Mouse (Mus musculus): ENCODE measurements at regions not wholly inside any gene's neighbourhood (a gene's known extent, or its start where the extent isn't known, plus 50 kb on each side); places are given as distances from the start of the nearest gene placed in this dataset.
"Not testable (repeated sequence)": the region's sequence is repeated elsewhere in the genome, so short reads cannot be mapped to it uniquely, and the experiment has no call there.

DNA sequence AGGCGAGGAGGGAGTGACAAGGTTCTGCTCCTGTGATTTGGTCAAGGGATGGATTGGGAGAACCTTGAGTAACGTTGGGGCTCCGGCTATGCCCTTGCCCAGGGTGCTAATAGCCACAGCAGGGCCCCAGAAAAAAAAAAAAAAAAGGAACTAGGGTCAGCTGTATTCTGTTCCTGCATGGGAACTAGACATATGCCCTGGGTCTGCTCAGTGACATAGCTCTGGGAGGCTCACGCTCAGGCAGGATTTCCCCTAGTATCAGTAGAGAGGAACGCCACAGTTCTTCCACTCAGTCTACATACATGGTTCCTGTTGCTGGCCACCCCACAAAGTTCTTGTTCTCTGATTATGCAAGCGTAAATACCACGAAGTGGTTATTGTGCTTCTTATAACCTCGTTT lies 114.8 kb upstream of the Tet2 start:
- intact Hi-C loops (cut with DNase I), result no loop called here

DNA sequence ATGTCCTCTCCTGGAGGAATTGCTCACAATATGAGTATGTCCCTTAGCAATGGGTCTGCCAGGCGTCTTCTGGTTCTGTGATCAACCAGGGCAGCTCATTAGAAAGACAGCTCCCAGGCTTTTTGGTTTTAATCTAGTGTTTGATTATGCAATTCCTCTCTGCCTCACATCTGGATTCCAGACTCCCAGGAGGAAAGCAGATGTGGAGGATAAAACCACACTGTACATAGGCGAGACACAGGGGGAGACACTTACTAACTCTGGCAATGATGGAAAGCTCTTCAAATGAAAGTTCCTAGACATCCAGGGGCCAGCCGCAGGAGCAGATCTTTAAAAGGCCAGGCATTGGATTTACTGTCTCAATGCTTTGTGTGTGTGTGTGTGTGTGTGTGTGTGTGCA lies 116.4 kb upstream of the Tet2 start:
- intact Hi-C loops (cut with DNase I), result no loop called here
- no peak for DNase-seq (ENCODE audit: low spot score in 2 of 2)

More for the DNA sequence above, 114.8 kb upstream of the Tet2 start:
- DNase-seq (ENCODE audit: low spot score in 2 of 2), result no peak

- DNase-seq (ENCODE audit: low spot score in 2 of 2), result no peak
- intact Hi-C loops (cut with DNase I), result no loop called here
Measured at GRCm38 (mm10) chr3:133664914-133665313, 120.0 kb upstream of the Tet2 start.

GRCm38 (mm10) chr3:133665425-133666317 lies 120.7 kb upstream of the Tet2 start:
- DNase-seq (ENCODE audit: low spot score in 2 of 2), result no peak
- intact Hi-C loops (cut with DNase I), result no loop called here

- peak; percentile 50 to 52 for DNase-seq (ENCODE audit: low spot score in 2 of 2)
- intact Hi-C loops (cut with DNase I), result no loop called here
Measured at GRCm38 (mm10) chr3:133672742-133673447, 128.0 kb upstream of the Tet2 start.

DNA sequence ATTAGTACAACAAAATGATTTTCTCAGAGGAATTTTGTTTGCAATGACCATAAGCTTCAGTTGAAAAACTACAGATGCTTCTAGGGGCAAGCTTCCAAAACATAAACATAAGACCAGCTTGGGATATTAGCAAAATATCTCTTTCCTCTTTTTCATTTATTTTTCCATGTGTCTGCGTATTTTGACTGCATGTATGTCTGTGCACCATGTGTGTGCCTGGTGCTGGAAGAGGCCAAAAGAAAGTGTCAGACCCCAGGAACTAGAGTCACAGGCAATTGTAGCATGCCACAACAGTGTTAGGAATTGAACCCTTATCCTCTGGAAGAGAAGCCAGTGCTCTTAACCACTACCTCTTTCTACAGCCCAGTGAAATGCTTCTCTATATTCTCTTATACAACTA lies 133.0 kb upstream of the Tet2 start:
- DNase-seq (ENCODE audit: low spot score in 2 of 2), result no peak
- intact Hi-C loops (cut with DNase I), result no loop called here

DNA sequence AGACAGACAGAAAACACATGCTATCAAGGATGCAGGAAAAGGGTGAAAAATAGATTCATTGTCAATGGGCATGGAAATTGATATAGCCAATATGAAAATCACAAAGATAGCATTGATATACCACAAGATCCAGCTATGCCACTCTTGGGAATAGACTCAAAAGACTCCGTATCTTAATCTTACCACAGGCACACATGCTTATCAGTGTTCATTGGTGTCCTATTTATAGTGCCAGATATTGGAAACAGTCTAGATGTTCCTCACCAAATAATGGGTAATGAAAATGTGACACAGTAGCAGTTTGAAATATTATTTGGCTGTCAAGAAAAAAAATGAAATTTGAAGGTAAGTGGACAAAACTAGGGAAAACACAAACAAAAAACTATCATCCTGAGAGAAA lies 135.0 kb upstream of the Tet2 start:
- intact Hi-C loops (cut with DNase I), result no loop called here
- no peak for DNase-seq (ENCODE audit: low spot score in 2 of 2)

DNA sequence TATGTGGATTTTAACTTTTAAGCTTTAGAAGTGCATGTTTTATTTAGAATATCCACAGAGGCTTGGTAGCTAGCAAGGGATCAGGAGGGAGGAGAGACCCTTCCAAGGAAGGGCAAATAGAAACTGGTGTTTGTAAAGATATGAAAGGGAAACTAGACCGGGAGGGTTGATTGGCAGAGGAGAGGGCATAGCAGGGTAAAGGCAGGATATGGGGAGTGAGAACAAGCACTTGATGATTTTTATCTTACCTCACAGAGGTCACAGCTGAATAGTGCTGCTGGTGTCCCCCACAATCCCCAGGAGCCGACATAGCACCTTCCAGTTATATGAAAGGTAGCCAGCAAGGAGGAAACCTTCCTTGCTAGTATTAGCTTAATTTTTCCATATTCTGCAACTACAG lies 135.4 kb upstream of the Tet2 start:
- DNase-seq (ENCODE audit: low spot score in 2 of 2), result no peak
- intact Hi-C loops (cut with DNase I), result no loop called here

DNA sequence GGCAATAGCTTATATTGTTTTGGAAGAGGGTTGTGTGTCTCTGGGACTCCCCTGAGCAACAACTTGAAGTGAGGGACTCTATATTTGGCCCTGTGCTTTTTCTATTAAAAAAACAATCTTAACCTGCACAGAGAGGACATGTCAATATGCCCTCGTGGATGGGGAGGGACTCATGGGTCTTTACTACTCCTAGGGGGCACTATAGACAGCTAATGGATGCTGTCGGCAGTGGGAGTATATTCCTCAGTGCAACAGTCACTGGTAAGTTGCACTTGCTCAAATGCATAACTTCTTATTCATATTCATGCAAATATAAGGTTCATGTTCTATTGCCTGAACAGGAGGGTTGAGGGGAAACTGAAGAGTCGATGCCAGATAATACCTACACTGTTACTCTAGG lies 135.9 kb upstream of the Tet2 start:
- intact Hi-C loops (cut with DNase I), result no loop called here
- DNase-seq (ENCODE audit: low spot score in 2 of 2), result no peak

DNA sequence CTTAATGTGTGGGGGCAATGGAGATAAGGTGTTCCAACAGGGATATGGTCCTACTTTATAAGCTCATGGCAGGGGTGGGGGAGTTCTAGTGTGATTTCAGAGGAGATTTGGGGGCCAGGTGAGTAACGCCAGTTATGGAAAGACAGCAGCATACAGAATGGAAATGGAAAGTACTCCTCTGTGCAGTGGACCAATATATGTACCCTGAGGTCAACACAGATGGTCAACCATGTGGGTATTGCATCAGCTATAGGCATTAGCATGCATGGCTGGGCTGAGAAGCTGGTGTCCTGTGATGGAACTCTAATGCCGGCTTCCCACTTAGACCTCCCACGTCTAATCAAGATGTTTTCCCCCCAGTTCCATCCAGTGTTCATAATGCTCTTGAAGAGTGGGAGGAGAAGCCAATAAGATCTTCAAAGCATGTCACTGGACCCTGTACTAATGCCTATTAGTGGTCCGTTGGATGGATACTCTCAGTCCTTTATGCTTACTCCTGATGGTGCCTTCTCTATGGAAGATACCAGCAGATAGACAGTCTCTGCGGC lies 139.3 kb upstream of the Tet2 start:
- DNase-seq (ENCODE audit: low spot score in 2 of 2), result no peak
- intact Hi-C loops (cut with DNase I), result no loop called here

GRCm38 (mm10) chr3:133684747-133685146 lies 139.8 kb upstream of the Tet2 start:
- intact Hi-C loops (cut with DNase I), result no loop called here
- no peak for DNase-seq (ENCODE audit: low spot score in 2 of 2)

DNA sequence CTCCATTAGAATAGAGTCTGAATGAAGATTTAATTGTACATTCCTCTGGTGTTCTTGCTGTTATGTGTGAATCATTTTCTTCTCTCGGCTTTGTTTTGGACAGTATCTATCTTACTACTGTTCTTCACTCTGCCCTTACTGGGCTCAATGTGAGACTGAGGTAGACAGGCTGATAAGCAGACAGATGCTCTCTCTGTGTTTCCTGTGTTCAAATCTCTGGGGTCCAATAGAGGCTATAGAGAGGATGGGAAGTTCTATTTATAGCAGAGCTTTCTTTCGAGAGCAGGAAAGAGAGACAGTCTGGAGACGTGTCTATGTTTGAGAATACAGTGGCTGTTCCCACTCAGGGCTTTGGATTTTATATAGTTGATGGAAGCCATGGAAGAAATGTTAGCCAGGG lies 140.5 kb upstream of the Tet2 start:
- intact Hi-C loops (cut with DNase I), result no loop called here
- no peak for DNase-seq (ENCODE audit: low spot score in 2 of 2)

- peak; percentile 33 to 34 for DNase-seq (ENCODE audit: low spot score in 2 of 2)
- intact Hi-C loops (cut with DNase I), result no loop called here
Measured at GRCm38 (mm10) chr3:133694057-133694456, 149.1 kb upstream of the Tet2 start.

- DNase-seq (ENCODE audit: low spot score in 2 of 2), result no peak
- intact Hi-C loops (cut with DNase I), result no loop called here
Measured at GRCm38 (mm10) chr3:133696122-133696521, 151.2 kb upstream of the Tet2 start.

- DNase-seq (ENCODE audit: low spot score in 2 of 2); intact Hi-C loops (cut with DNase I): not testable (repeated sequence)
Measured at GRCm38 (mm10) chr3:133704849-133705248, 159.9 kb upstream of the Tet2 start.

GRCm38 (mm10) chr3:133711518-133711917 lies 166.6 kb upstream of the Tet2 start:
- intact Hi-C loops (cut with DNase I), result no loop called here
- DNase-seq (ENCODE audit: low spot score in 2 of 2), result no peak

GRCm38 (mm10) chr3:133722550-133723290 lies 177.8 kb upstream of the Tet2 start:
- intact Hi-C loops (cut with DNase I), result no loop called here
- no peak for DNase-seq (ENCODE audit: low spot score in 2 of 2)

GRCm38 (mm10) chr3:133726831-133727230 lies 181.9 kb upstream of the Tet2 start:
- intact Hi-C loops (cut with DNase I), result no loop called here
- DNase-seq (ENCODE audit: low spot score in 2 of 2), result no peak

DNA sequence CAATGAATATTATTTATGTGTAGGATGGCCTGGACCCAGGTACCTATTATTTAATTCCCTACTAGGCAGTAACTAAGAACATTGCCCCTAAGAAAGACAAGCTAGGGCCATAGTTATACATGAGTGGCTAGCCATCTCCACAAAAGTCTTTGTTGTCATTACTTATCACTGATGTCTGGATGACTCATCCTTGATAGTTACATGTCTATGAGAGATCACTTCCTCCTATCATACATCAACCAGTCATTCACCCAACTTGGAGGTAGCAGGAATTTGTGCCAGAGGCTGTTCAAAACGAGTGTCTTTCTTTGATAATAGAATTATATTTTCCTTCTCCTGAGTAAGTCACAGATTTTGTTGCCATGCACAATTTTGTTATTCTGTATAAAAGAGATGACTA lies 190.7 kb upstream of the Tet2 start:
- intact Hi-C loops (cut with DNase I), result no loop called here
- no peak for DNase-seq (ENCODE audit: low spot score in 2 of 2)

GRCm38 (mm10) chr3:133738936-133739335 lies 194.0 kb upstream of the Tet2 start:
- DNase-seq (ENCODE audit: low spot score in 2 of 2), result no peak
- intact Hi-C loops (cut with DNase I), result no loop called here

Data from left cerebral cortex, postnatal 36 days (tissue).